Mouse (Mus musculus) thymus, postnatal 25 days (tissue): Measurements from ENCODE around the gene 1700021F05Rik.
"Not testable (repeated sequence)": the region's sequence is repeated elsewhere in the genome, so short reads cannot be mapped to it uniquely, and the experiment has no call there.

Source experiments
- DNase-seq: peaks from one replicate; pipeline ENCODE4 v3.0.0; 2022

Gene 1700021F05Rik

GRCm38 (mm10) chr10:43538831-43539230 lies 2.0 kb downstream of the 1700021F05Rik start:
- no peak for DNase-seq

GRCm38 (mm10) chr10:43537652-43538051 lies 3.1 kb downstream of the 1700021F05Rik start:
- no peak for DNase-seq

- no peak for DNase-seq
Observed at GRCm38 (mm10) chr10:43534382-43534781, 6.4 kb downstream of the 1700021F05Rik start.

GRCm38 (mm10) chr10:43527283-43528269 lies 13.2 kb downstream of the 1700021F05Rik start:
- DNase-seq: no peak

- DNase-seq: not testable (repeated sequence)
Observed at GRCm38 (mm10) chr10:43523931-43524330, 16.9 kb downstream of the 1700021F05Rik start, which contains the start of gene Gm9803. TSS of gene Gm9803 (plus strand) at chr10:43524084.

GRCm38 (mm10) chr10:43519977-43520376 lies 20.8 kb downstream of the 1700021F05Rik start:
- DNase-seq: no peak

- DNase-seq: no peak
Observed at GRCm38 (mm10) chr10:43518368-43518767, 22.4 kb downstream of the 1700021F05Rik start.

GRCm38 (mm10) chr10:43517836-43518235 lies 23.0 kb downstream of the 1700021F05Rik start:
- DNase-seq: no peak

GRCm38 (mm10) chr10:43516992-43517660 lies 23.7 kb downstream of the 1700021F05Rik start:
- DNase-seq: no peak

- DNase-seq: no peak
Observed at GRCm38 (mm10) chr10:43512976-43513375, 27.8 kb downstream of the 1700021F05Rik start.

- no peak for DNase-seq
Observed at GRCm38 (mm10) chr10:43509228-43509627, 31.6 kb downstream of the 1700021F05Rik start.

GRCm38 (mm10) chr10:43507051-43507450 lies 33.7 kb downstream of the 1700021F05Rik start:
- no peak for DNase-seq

GRCm38 (mm10) chr10:43504291-43504690 lies 36.5 kb downstream of the 1700021F05Rik start:
- no peak for DNase-seq

GRCm38 (mm10) chr10:43502599-43502998 lies 38.2 kb downstream of the 1700021F05Rik start:
- DNase-seq: no peak

- no peak for DNase-seq
Observed at GRCm38 (mm10) chr10:43490846-43491245, 49.9 kb downstream of the 1700021F05Rik start.

GRCm38 (mm10) chr10:43490034-43490433 lies 50.8 kb downstream of the 1700021F05Rik start:
- no peak for DNase-seq

- no peak for DNase-seq
Observed at GRCm38 (mm10) chr10:43489550-43489949, 51.2 kb downstream of the 1700021F05Rik start.

GRCm38 (mm10) chr10:43489139-43489538 lies 51.7 kb downstream of the 1700021F05Rik start:
- no peak for DNase-seq

GRCm38 (mm10) chr10:43488258-43488657 lies 52.5 kb downstream of the 1700021F05Rik start:
- no peak for DNase-seq

- no peak for DNase-seq
Observed at GRCm38 (mm10) chr10:43487441-43488010, 53.3 kb downstream of the 1700021F05Rik start.

- no peak for DNase-seq
Observed at GRCm38 (mm10) chr10:43485751-43486268, 55.0 kb downstream of the 1700021F05Rik start.

GRCm38 (mm10) chr10:43483426-43483995 lies 57.3 kb downstream of the 1700021F05Rik start:
- DNase-seq: no peak

GRCm38 (mm10) chr10:43482021-43482420 lies 58.8 kb downstream of the 1700021F05Rik start:
- no peak for DNase-seq
